Mouse (Mus musculus) liver, embryonic 16.5 days (tissue): Measurements from ENCODE around the gene Gm37240. TPM values are rescaled to one million over a fixed set of nuclear protein-coding genes. Genes with fewer than 3 reads are reported as not detected.

ENCODE experiments used
- ATAC-seq: fragments of 200-750 bp; cut with Nextera tagmentation; 2 replicates; pipeline ENCODE4 v1.8.0; 2017; ENCODE audit warnings: low read depth, mild to moderate bottlenecking, moderate number of reproducible peaks, moderate library complexity
- H3K27ac ChIP-seq: fragments of 300-500 bp; sonication (generic); 2 replicates; pipeline ENCODE4 v1.5.1; 2014; ENCODE audit warnings: mild to moderate bottlenecking, low read length
- H3K27me3 ChIP-seq: fragments of 300-500 bp; sonication (generic); 2 replicates; pipeline ENCODE4 v1.6.1; 2014; ENCODE audit warnings: low read depth, low read length, mixed read lengths; ENCODE audit not compliant: control insufficient read depth, insufficient read depth
- H3K36me3 ChIP-seq: fragments of 300-500 bp; sonication (generic); 2 replicates; pipeline ENCODE4 v1.6.1; 2014; ENCODE audit warnings: mild to moderate bottlenecking; ENCODE audit not compliant: control insufficient read depth, insufficient read depth
- H3K4me1 ChIP-seq: fragments of 300-500 bp; sonication (generic); 2 replicates; pipeline ENCODE4 v1.6.1; 2014; ENCODE audit warnings: low read depth, low read length, mixed read lengths; ENCODE audit not compliant: control insufficient read depth
- H3K4me2 ChIP-seq: fragments of 300-500 bp; sonication (generic); 2 replicates; pipeline ENCODE4 v1.6.1; 2014; ENCODE audit warnings: low read depth, low read length, mixed read lengths
- H3K4me3 ChIP-seq: fragments of 300-500 bp; sonication (generic); 2 replicates; pipeline ENCODE4 v1.5.1; 2014; ENCODE audit warnings: low read depth, mild to moderate bottlenecking, low read length
- H3K9ac ChIP-seq: fragments of 300-500 bp; sonication (generic); 2 replicates; pipeline ENCODE4 v1.6.1; 2014; ENCODE audit warnings: low read depth, low read length
- H3K9me3 ChIP-seq: fragments of 300-500 bp; sonication (generic); replicated peaks from 2 replicates; pipeline ENCODE4 v1.6.1; 2016; ENCODE audit warnings: low read length; ENCODE audit not compliant: control insufficient read depth
- WGBS: fragments of 180-500 bp; shearing (Covaris S2); extraction: QIAGEN DNeasy Blood & Tissue Kit; methylation state at CpG from one replicate; pipeline ENCODE4 v1.1.7; 2014; ENCODE audit not compliant: insufficient replicate concordance; 5-methylcytosine and 5-hydroxymethylcytosine counted together
- polyA plus RNA-seq: library from polyadenylated mRNA; unstranded; fragments of >200 nt; fragmentation: Nextera tagmentation; extraction: Ambion mirVana; gene quantifications from 2 replicates; pipeline ENCODE4 v1.2.1, GENCODE M21; 2015

The Gm37240 gene
- polyA plus RNA-seq, 1 experiment from 2014 or later = 0.65 TPM

DNA sequence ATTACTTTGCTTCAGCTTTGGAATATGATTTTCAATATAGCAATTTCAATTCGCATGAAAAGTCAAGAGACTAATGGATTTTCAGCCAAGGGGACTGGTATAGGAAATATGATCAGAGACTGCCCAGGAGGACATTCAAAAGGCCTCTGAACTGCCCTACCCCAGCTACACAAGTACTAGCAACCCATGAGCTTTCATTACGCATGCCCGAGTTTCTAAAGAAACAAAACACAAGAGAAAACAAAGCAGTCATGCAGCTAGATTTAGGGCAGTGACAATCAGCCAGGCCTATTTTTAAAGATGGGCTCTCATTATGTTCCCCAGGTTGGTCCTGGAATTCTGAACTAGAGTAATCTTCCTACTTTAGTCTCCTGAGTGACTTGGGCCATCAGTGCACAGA lies 354.9 kb downstream of the Gm37240 start:
- Histone ChIP-seq H3K27me3 (no peaks in the 10 kb centered on the region), H3K27ac (no peak overlapping the region), H3K36me3 (no peaks in the 10 kb centered on the region), H3K9me3 (no peaks in the 10 kb centered on the region), H3K9ac (no peak overlapping the region), H3K4me1 (no peaks in the 10 kb centered on the region), H3K4me2 (no peak overlapping the region), H3K4me3 (no peak overlapping the region)
- no peak for ATAC-seq
- WGBS = 68% methylated on average over 3 of the region's 3 CpGs

DNA sequence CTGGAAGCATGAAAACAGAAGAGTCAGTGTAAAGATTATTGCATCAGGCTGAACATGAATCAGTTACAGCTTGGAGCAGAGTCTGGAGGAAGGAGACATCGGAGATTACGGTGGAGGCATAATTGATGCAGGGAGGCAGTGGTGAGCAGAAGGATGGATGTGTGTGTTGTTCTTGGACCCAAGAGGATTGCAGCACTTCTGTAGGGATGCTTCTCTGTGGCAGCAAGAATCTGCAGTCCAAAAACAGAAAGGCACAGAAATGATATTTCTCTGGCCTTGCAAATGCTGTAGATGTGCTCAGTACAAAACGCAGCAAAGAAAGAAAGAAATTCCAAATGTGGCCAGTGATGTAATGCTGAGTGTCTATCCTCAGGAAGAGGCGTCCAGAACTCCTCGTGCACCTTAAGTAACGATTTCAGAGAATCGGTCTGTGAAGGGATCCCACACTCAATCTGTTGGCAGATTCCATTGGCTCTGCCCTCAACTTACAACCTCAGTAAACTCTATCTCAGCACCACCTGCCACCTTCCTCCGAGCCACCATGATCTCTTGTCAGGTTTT lies 356.6 kb downstream of the Gm37240 start:
- Histone ChIP-seq H3K9me3 (no peaks in the 10 kb centered on the region), H3K36me3 (no peaks in the 10 kb centered on the region), H3K4me2 (no peak overlapping the region), H3K27ac (no peak overlapping the region), H3K4me1 (no peaks in the 10 kb centered on the region), H3K4me3 (no peak overlapping the region), H3K9ac (no peak overlapping the region), H3K27me3 (no peaks in the 10 kb centered on the region)
- ATAC-seq = no peak
- 65% methylated on average over 8 of the region's 8 CpGs for WGBS

DNA sequence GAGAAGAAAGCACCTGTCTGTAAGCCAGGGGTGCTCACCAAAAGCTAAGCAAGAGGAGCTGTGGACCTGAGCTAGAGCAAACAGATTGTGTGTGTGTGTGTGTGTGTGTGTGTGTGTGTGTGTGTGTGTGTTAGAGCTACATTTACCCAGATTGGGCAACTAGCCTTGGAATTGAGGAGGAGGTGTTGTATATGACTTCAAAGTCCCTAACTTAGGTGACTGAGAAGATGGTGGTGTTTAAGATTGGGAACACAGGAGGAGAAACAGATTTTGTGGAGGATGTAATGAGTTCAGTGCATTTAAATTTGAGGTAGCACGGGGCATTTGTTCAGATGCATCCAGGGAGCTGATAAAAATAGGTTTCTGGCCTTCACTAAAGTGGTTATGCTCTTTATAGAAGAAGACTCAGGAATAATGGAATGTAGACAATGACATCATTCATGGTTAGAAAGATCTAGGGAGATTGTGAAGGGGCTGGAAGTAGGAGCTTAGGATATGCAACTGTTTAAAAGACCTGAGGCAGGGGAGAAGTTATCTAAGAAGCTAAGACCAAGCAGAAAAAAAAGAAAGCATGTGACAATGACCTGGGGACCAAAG lies 365.9 kb downstream of the Gm37240 start:
- Histone ChIP-seq H3K36me3 (no peaks in the 10 kb centered on the region), H3K4me1 (no peaks in the 10 kb centered on the region), H3K4me2 (no peak overlapping the region), H3K4me3 (no peak overlapping the region), H3K27me3 (no peaks in the 10 kb centered on the region), H3K9me3 (no peaks in the 10 kb centered on the region), H3K27ac (no peak overlapping the region), H3K9ac (no peak overlapping the region)
- WGBS = 48% methylated on average over 1 of the region's 1 CpGs
- ATAC-seq = no peak

DNA sequence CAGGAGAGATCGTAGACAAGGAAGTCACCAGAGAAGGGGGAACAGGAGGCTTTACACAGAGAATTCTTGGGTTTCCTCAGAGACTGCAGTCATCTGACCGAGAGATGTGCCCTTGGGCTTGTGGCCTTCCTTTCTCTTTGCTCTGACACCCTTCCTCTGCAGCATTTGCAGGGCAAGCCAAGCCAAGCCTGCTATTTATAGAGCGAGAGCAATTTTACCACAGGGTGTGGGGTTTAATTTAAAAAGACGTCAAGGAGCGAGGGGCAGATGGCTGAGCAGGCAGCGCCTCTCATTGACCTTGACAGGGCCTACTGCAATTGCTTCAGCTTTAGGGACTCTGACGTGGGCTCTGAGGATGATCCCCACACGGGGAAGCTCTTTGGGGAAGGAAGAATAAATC lies 368.6 kb downstream of the Gm37240 start:
- H3K4me1 ChIP-seq = no peaks in the 10 kb centered on the region
- no peak overlapping the region for H3K27ac ChIP-seq
- no peak overlapping the region for H3K4me2 ChIP-seq
- 48% methylated on average over 8 of the region's 8 CpGs for WGBS
- no peak overlapping the region for H3K9ac ChIP-seq
- no peaks in the 10 kb centered on the region for H3K36me3 ChIP-seq
- H3K4me3 ChIP-seq = no peak overlapping the region
- no peaks in the 10 kb centered on the region for H3K27me3 ChIP-seq
- no peaks in the 10 kb centered on the region for H3K9me3 ChIP-seq
- no peak for ATAC-seq

DNA sequence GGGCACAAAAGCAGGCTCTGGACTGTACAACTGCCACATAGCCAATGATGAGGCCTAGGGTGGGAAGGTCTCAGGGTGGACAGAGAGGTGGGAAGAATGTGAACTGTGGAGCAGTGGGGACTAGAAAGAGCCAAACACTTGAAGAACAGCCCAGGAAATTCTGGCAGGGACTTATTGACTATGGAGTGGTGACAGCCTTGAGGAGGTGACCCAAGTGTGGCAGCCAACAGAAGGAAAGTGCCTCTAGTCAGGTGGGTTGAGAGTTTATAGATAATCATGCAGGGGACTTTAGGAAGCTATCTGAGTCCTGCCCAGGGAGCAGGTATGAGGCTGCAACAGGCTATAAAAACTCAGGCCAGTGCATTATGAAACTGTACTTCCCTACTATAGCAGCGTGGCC lies 369.2 kb downstream of the Gm37240 start:
- H3K4me2 ChIP-seq = no peak overlapping the region
- H3K27ac ChIP-seq = no peak overlapping the region
- H3K36me3 ChIP-seq = no peaks in the 10 kb centered on the region
- no peak overlapping the region for H3K9ac ChIP-seq
- H3K27me3 ChIP-seq = no peaks in the 10 kb centered on the region
- no peaks in the 10 kb centered on the region for H3K4me1 ChIP-seq
- H3K9me3 ChIP-seq = no peaks in the 10 kb centered on the region
- no peak for ATAC-seq
- WGBS = 40% methylated on average over 1 of the region's 1 CpGs
- no peak overlapping the region for H3K4me3 ChIP-seq

DNA sequence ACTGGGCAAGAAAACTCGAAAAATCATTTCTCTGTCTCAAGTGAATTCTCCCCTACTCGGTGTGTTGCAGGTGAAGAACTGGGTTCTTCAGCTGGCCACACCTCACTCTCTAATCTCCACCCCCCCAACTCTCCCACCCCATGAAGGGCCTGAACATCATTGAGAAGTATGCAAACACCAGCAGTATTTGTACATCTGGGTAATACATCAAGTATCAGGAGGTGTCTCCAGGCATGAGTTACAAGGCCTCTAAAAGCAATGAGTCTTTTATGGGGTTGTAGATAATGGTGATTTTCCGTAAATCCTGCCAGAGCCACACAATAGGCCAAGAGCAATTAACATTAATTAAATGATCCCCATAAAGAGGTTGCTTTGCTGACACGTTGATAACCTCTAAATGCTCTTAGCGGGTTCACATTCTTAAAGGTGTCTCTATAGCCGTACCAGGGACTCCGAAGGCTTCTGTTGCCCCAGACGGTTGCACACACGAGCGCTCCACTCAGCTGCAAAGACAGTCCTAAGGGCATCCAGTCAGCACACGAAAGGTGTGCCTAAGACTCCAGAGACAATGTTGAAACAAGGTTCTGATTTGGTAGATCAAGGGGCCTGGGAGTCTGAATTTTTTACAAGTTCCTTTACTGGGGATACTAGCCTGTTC lies 370.4 kb downstream of the Gm37240 start:
- Histone ChIP-seq H3K36me3 (no peaks in the 10 kb centered on the region), H3K4me2 (no peak overlapping the region), H3K9me3 (no peaks in the 10 kb centered on the region), H3K4me1 (no peaks in the 10 kb centered on the region), H3K9ac (no peak overlapping the region), H3K27me3 (no peaks in the 10 kb centered on the region), H3K27ac (no peak overlapping the region), H3K4me3 (no peak overlapping the region)
- no peak for ATAC-seq
- 61% methylated on average over 11 of the region's 11 CpGs for WGBS

DNA sequence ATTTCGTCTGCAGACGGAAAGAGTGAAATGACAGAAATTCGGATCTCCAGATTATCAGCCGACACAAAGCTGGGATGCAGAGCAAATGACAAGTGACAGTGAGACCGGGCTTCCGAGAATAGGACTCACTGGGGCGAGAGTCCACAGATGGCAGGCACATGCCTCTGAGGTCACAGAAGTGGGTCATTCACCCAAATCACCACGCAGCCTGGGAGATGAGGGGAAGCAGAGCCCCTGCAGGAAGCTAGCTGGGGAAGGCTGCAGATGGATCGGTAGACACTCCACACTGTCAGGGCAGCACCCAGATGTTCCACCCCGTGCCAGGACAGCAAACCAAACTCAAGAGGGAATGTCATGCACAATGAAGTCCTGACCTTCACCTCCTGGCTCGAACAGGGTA lies 372.6 kb downstream of the Gm37240 start:
- no peak overlapping the region for H3K9ac ChIP-seq
- no peaks in the 10 kb centered on the region for H3K36me3 ChIP-seq
- no peak for ATAC-seq
- 64% methylated on average over 11 of the region's 11 CpGs for WGBS
- H3K27ac ChIP-seq = no peak overlapping the region
- no peaks in the 10 kb centered on the region for H3K4me1 ChIP-seq
- no peak overlapping the region for H3K4me2 ChIP-seq
- H3K4me3 ChIP-seq = no peak overlapping the region
- no peaks in the 10 kb centered on the region for H3K9me3 ChIP-seq
- no peaks in the 10 kb centered on the region for H3K27me3 ChIP-seq

DNA sequence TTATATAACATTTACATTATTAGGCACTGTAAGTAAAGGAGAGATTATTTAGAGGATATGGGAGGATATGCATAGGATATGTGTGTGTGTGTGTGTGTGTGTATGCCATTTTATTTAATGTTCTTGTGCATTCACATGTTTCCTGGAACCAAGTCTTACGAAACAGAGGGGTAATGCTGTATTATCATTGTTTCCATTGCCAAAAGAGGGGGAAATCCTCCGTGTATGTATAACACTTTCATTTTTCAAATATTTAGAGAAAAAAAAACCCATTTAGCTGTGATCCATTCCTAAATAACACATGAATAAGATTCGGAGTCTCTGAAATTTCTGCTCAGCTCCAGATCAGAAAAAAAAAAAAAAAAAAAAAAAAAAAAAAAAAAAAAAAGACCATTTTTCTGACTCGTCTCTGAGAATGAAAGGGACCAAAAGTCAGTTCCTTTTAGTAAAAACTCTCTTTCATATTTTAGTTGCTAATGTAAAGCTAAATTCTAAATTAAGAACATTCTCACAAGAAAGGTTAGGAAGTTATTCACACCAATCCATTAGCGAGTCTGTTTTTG lies 378.5 kb downstream of the Gm37240 start:
- H3K27ac ChIP-seq = no peak overlapping the region
- no peak overlapping the region for H3K4me3 ChIP-seq
- H3K4me1 ChIP-seq = no peaks in the 10 kb centered on the region
- no peaks in the 10 kb centered on the region for H3K36me3 ChIP-seq
- no peak overlapping the region for H3K4me2 ChIP-seq
- no peak overlapping the region for H3K9ac ChIP-seq
- no peaks in the 10 kb centered on the region for H3K27me3 ChIP-seq
- H3K9me3 ChIP-seq = no peaks in the 10 kb centered on the region
- no peak for ATAC-seq
- WGBS = 57% methylated on average over 5 of the region's 5 CpGs

DNA sequence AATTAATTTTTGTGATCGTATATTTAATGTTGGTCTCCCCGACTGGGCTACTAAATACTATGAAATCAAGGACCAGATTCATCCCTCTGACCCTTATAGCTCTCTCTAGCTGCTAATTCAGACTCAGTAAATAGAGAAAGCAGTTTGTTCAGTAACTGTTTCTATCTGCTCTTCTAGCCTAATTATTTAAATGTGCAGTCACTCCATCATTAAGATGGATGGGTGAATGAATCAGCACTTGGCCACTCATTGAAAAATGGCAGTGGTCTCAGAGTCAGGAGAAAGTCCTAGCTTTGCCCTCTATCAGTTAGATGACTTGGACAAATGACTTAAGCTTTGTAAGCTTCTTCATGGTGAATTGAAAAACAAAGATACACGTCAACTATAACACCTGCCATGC lies 387.2 kb downstream of the Gm37240 start:
- Histone ChIP-seq H3K4me2 (no peak overlapping the region), H3K27me3 (no peaks in the 10 kb centered on the region), H3K4me1 (no peaks in the 10 kb centered on the region), H3K4me3 (no peak overlapping the region), H3K9me3 (no peaks in the 10 kb centered on the region), H3K9ac (no peak overlapping the region), H3K27ac (no peak overlapping the region), H3K36me3 (no peaks in the 10 kb centered on the region)
- WGBS = 49% methylated on average over 3 of the region's 3 CpGs
- ATAC-seq = no peak
